Mouse (Mus musculus) ovary, postnatal 14 days (tissue): Measurements from ENCODE around the gene Grasp.

Source experiments
- DNase-seq: peaks from one replicate; pipeline ENCODE4 v3.0.0; 2022; ENCODE audit warnings: low spot score

Grasp gene

GRCm38 (mm10) chr15:101274380-101274779 is 50.4 kb downstream of the Grasp start:
- DNase-seq = no peak

- DNase-seq = no peak
These were observed 53.4 kb downstream of the Grasp start for GRCm38 (mm10) chr15:101277351-101277899.

DNA sequence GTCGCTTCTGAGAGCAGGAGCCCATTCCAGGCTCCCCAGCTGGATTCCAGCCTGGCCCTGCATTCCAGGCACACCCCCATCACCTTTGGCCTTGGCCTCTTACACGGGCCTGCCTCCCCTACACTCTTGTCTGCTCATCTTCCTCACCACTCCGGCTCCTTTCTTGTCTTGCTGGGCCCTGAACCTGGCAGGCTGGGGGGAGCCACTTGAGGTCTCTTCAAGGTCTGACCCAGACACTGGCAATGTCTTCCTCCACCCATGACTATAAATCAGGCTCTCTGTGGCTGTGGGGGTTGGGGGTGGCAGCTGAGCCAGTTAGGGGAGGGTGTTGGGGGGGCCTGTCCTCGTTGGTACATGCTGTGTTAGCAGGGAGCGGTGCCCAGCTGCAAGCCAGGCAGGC is 54.6 kb downstream of the Grasp start:
- DNase-seq = no peak

DNA sequence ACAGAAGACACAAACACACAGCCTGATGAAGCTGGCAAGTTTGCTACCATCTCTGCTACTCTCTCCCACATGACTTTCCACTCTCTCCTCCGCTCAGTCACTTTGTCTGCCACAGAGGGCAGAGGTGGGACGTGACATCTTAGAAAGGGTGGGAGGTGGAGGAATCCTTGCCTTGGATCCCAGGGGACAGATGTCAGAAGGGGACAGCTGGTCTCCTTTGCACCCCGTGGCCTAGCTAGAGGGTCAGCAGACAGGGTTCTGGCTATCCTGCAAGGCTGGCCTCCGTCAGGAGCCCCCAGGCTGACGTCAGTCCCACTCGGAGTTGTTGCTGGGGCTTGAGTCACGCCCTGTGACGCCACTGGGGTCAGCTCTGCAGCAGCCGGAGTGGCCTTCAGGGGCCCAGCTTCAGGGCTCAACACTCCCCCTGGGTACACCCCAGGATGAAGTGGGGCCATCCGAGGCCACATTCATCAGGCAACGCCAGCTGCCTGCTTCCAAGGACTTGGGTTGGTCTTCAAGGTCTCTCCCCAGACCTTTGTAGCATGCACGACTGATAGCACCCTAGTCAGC is 55.5 kb downstream of the Grasp start:
- DNase-seq = no peak
